Mouse (Mus musculus) forebrain, embryonic 12.5 days (tissue): ENCODE measurements around the gene Myl3. TPM values are rescaled to one million over a fixed set of nuclear protein-coding genes. Genes with fewer than 3 reads are reported as not detected.
A peak's percentile ranks its signal among the peaks of the same experiment; 100 is the strongest.

Experiments used
- ATAC-seq: fragments of 200-750 bp; cut with Nextera tagmentation; 2 replicates; pipeline ENCODE4 v1.8.0; 2017; ENCODE audit warnings: moderate TSS enrichment; ENCODE audit not compliant: low FRiP score
- H3K27ac ChIP-seq: fragments of 300-500 bp; sonication (generic); 2 replicates; pipeline ENCODE4 v1.5.1; 2016; ENCODE audit warnings: mild to moderate bottlenecking
- H3K27me3 ChIP-seq: fragments of 300-500 bp; sonication (generic); 2 replicates; pipeline ENCODE4 v1.6.1; 2016; ENCODE audit warnings: mild to moderate bottlenecking
- H3K36me3 ChIP-seq: fragments of 300-500 bp; sonication (generic); replicated peaks from 2 replicates; pipeline ENCODE4 v1.6.1; 2016; ENCODE audit warnings: mild to moderate bottlenecking
- H3K4me1 ChIP-seq: fragments of 300-500 bp; sonication (generic); 2 replicates; pipeline ENCODE4 v1.6.1; 2016
- H3K4me2 ChIP-seq: fragments of 300-500 bp; sonication (generic); 2 replicates; pipeline ENCODE4 v1.6.1; 2016; ENCODE audit warnings: mild to moderate bottlenecking, moderate library complexity
- H3K4me3 ChIP-seq: fragments of 300-500 bp; sonication (generic); replicated peaks from 2 replicates; pipeline ENCODE4 v1.5.1; 2016; ENCODE audit warnings: mild to moderate bottlenecking
- H3K9ac ChIP-seq: fragments of 300-500 bp; sonication (generic); 2 replicates; pipeline ENCODE4 v1.6.1; 2016; ENCODE audit warnings: mild to moderate bottlenecking
- H3K9me3 ChIP-seq: fragments of 300-500 bp; sonication (generic); 2 replicates; pipeline ENCODE4 v1.6.1; 2016
- WGBS: fragments of 180-500 bp; shearing (Covaris S2); methylation state at CpG from one replicate; pipeline ENCODE4 v1.1.7; 2016; 5-methylcytosine and 5-hydroxymethylcytosine counted together
- polyA plus RNA-seq: library from polyadenylated mRNA; unstranded; fragments of >200 nt; fragmentation: Nextera tagmentation; extraction: Ambion mirVana; gene quantifications from 2 replicates; pipeline ENCODE4 v1.2.1, GENCODE M21; 2016

Gene Myl3
- polyA plus RNA-seq, 1 experiment from 2014 or later, result 1.3 TPM

- peaks cover 78% of the 10 kb centered on the region for H3K27me3 ChIP-seq
- no peak for ATAC-seq
These were observed 8.6 kb upstream of the Myl3 start for GRCm38 (mm10) chr9:110733102-110733501.

GRCm38 (mm10) chr9:110734154-110734553 lies 7.5 kb upstream of the Myl3 start:
- Histone ChIP-seq H3K27me3 (peaks cover 68% of the 10 kb centered on the region), H3K9me3 (no peaks in the 10 kb centered on the region), H3K9ac (no peak overlapping the region), H3K4me2 (no peak overlapping the region), H3K4me1 (peaks cover 16% of the 10 kb centered on the region), H3K4me3 (no peak overlapping the region), H3K36me3 (no peaks in the 10 kb centered on the region), H3K27ac (no peak overlapping the region)
- no peak for ATAC-seq
- WGBS, result 86% methylated on average over 7 of the region's 7 CpGs

More at GRCm38 (mm10) chr9:110733102-110733501, 8.6 kb upstream of the Myl3 start:
- peak overlapping the region; percentile 40; the same call in 1 of the 2 replicates for H3K9ac ChIP-seq
- no peaks in the 10 kb centered on the region for H3K9me3 ChIP-seq
- no peaks in the 10 kb centered on the region for H3K36me3 ChIP-seq
- no peak overlapping the region for H3K27ac ChIP-seq
- H3K4me1 ChIP-seq, result peaks cover 16% of the 10 kb centered on the region
- peak overlapping the region; percentile 69 for H3K4me2 ChIP-seq
- 13% methylated on average over 8 of the region's 8 CpGs for WGBS
- H3K4me3 ChIP-seq, result peak overlapping the region; percentile 44

GRCm38 (mm10) chr9:110736362-110736761 lies 5.3 kb upstream of the Myl3 start:
- H3K27me3 ChIP-seq, result peaks cover 71% of the 10 kb centered on the region
- WGBS, result 43% methylated on average over 9 of the region's 9 CpGs

DNA sequence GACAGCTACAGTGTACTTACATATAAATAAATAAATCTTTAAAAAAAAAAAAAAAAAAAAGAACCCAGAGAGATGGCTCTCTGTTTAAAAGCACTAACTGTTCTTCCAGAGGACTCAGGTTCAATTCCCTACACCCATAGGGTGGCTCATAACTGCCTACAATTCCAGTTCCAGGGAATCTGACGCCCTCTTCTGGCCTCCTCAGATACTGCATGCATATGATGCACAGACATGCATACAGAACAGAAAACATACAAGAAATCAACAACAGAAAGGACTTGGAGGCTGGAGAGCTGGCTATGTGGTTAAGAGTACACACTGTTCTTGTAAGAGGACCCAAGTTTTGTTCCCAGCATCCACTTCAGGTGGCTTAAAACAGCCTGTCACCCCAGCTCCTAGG lies 3.6 kb upstream of the Myl3 start:
- no peaks in the 10 kb centered on the region for H3K9me3 ChIP-seq
- 28% methylated on average over 1 of the region's 1 CpGs for whole genome bisulfite sequencing
- no peaks in the 10 kb centered on the region for H3K36me3 ChIP-seq
- H3K27ac ChIP-seq, result no peak overlapping the region
- no peak for ATAC-seq
- H3K4me3 ChIP-seq, result no peak overlapping the region
- H3K9ac ChIP-seq, result no peak overlapping the region
- H3K27me3 ChIP-seq, result peaks cover 72% of the 10 kb centered on the region
- no peak overlapping the region for H3K4me2 ChIP-seq
- H3K4me1 ChIP-seq, result peaks cover 13% of the 10 kb centered on the region

More at GRCm38 (mm10) chr9:110736362-110736761, 5.3 kb upstream of the Myl3 start:
- ATAC-seq, result no peak
- no peak overlapping the region for H3K9ac ChIP-seq
- H3K27ac ChIP-seq, result no peak overlapping the region
- H3K4me2 ChIP-seq, result no peak overlapping the region
- H3K9me3 ChIP-seq, result no peaks in the 10 kb centered on the region
- no peaks in the 10 kb centered on the region for H3K36me3 ChIP-seq
- H3K4me1 ChIP-seq, result peaks cover 17% of the 10 kb centered on the region
- no peak overlapping the region for H3K4me3 ChIP-seq

DNA sequence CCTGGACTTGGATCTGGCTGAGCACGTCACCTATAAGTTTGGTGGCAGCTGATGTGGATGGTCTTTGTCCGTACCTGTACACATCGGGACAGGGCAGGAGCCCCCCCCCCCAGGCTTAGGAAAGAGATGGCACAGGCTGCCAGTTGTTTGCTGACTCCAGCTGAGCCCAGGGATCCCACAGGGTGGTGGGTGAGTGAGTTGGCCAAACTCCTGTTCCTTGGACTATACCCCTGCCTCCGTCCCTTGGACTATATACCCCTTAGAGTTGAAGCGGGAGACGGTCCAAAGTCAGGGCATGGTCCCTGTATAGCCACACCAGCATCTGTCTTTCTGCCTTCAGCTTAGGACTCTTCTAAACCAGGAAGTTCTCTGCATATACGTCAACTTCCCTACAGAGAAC lies 1.7 kb upstream of the Myl3 start:
- no peak overlapping the region for H3K4me2 ChIP-seq
- H3K4me1 ChIP-seq, result peaks cover 18% of the 10 kb centered on the region
- WGBS, result 92% methylated on average over 7 of the region's 7 CpGs
- H3K27ac ChIP-seq, result no peak overlapping the region
- ATAC-seq, result no peak
- no peak overlapping the region for H3K4me3 ChIP-seq
- peaks cover 72% of the 10 kb centered on the region for H3K27me3 ChIP-seq
- no peaks in the 10 kb centered on the region for H3K9me3 ChIP-seq
- H3K9ac ChIP-seq, result no peak overlapping the region
- H3K36me3 ChIP-seq, result no peaks in the 10 kb centered on the region

DNA sequence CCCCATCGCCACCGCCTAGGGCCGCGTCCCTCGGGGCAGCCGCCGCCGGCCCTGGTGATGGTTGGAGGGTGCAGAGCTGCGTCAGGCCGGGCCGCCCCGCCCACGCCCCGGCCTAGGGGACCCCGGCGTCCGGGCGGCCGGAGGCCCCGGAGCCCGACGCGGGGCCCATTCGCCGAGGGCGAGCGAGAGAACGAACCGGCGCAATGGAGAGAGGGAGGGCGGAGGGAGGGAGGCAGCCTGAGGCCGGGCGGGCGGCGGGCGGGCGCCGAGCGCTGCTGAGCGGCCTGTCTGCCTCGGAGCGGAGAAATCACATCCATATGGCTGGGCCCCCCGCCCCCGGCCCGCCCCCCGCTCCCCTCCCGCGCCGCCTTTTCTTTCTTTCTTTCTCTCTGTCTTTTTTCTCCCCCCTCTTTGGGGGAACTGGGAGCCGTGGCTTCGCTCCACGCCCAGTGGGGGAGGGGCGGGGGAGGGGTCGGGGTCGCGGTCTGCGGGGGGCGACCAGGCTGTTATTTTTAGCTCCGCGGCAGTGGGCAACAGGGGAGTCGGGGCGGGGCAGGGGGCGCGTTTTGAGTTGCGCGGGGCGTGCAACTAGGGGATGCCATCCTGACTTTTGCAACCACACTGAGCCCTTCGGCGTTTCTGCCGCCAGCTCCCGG lies 762 bp downstream of the Myl3 start:
- H3K27ac ChIP-seq, result peak overlapping the region; percentile 50; the same call in 1 of the 2 replicates

DNA sequence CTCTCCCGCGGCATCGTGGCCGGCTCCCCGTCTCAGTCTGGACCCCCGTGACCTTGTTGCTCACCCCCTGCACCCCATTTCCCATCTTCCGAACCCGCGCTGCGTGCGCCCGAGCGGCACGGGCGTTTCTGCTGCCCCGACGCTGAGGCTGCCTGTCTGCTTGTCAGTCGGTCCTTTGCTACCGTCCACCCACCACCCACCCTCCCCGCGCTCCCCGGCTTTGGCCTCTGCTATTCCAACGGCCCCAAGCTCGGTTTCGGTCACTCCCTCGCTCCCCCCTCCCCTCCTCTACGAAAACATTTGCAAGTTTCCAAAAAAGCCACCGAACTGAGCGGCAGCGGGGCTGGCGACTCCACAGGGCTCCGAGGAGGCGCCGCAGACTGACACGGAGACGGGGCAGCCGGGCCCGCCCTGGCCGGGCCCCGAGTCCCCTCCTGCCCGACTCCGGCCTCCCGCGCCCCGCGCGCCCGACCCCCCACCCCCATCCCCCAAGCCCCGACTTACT lies 1.3 kb downstream of the Myl3 start:
- Histone ChIP-seq H3K36me3 (no peaks in the 10 kb centered on the region), H3K27me3 (peaks cover 81% of the 10 kb centered on the region)

More for the DNA sequence above, 762 bp downstream of the Myl3 start:
- Histone ChIP-seq H3K4me3 (peak overlapping the region; percentile 59), H3K9ac (peak overlapping the region; percentile 66), H3K36me3 (no peaks in the 10 kb centered on the region), H3K9me3 (no peaks in the 10 kb centered on the region), H3K27me3 (peaks cover 78% of the 10 kb centered on the region), H3K4me1 (peaks cover 18% of the 10 kb centered on the region), H3K4me2 (peak overlapping the region; percentile 89)
- peak; percentile 74 for ATAC-seq
- WGBS, result under 1% methylated on average over 47 of the region's 71 CpGs

GRCm38 (mm10) chr9:110743456-110744323 lies 2.0 kb downstream of the Myl3 start:
- H3K4me2 ChIP-seq, result peak overlapping the region; percentile 89
- no peaks in the 10 kb centered on the region for H3K9me3 ChIP-seq
- WGBS, result 2% methylated on average over 57 of the region's 63 CpGs
- peaks cover 18% of the 10 kb centered on the region for H3K4me1 ChIP-seq
- no peaks in the 10 kb centered on the region for H3K36me3 ChIP-seq
- H3K9ac ChIP-seq, result peak overlapping the region; percentile 66
- H3K27me3 ChIP-seq, result peaks cover 84% of the 10 kb centered on the region
- 0 out of 2 replicates have a peak overlapping the region, but pooled peaks have one; percentile 50 for H3K27ac ChIP-seq
- peak; percentile 61 for ATAC-seq
- peak overlapping the region; percentile 59 for H3K4me3 ChIP-seq

More for the DNA sequence above, 1.3 kb downstream of the Myl3 start:
- Histone ChIP-seq H3K4me2 (peak overlapping the region; percentile 89), H3K9ac (peak overlapping the region; percentile 66), H3K4me1 (peaks cover 18% of the 10 kb centered on the region), H3K27ac (0 out of 2 replicates have a peak overlapping the region, but pooled peaks have one; percentile 50), H3K4me3 (peak overlapping the region; percentile 59), H3K9me3 (no peaks in the 10 kb centered on the region)
- peak; percentile 17; the same call in 1 of the 2 replicates for ATAC-seq
- under 1% methylated on average over 47 of the region's 49 CpGs for WGBS

- no peak overlapping the region for H3K4me2 ChIP-seq
- H3K36me3 ChIP-seq, result no peaks in the 10 kb centered on the region
- H3K4me3 ChIP-seq, result no peak overlapping the region
- H3K9ac ChIP-seq, result no peak overlapping the region
- ATAC-seq, result no peak
- no peak overlapping the region for H3K27ac ChIP-seq
- H3K4me1 ChIP-seq, result peaks cover 20% of the 10 kb centered on the region
- H3K27me3 ChIP-seq, result peaks cover 73% of the 10 kb centered on the region
- WGBS, result 7% methylated on average over 5 of the region's 5 CpGs
- no peaks in the 10 kb centered on the region for H3K9me3 ChIP-seq
These were observed 4.1 kb downstream of the Myl3 start for GRCm38 (mm10) chr9:110745752-110746151.

DNA sequence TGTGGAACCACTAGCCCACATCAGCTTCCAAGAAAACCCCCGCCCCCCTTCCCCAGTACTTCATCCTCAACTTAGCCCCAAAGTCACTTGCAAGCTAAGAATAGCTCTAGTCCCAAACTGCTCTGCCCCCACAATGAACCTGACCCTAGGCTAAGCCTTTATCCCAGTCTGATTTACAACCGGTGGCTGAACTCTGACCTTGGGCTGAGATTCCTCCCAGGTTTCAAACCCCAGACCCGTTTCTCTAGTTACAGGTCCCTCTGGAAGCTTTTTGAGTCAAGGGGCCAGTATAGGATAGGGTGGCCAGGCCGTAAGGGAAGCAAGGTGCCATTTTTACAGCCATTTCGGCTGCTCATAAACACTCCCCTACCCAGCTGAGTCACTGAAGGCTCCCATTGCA lies 4.6 kb downstream of the Myl3 start:
- no peak for ATAC-seq
- no peak overlapping the region for H3K9ac ChIP-seq
- H3K9me3 ChIP-seq, result no peaks in the 10 kb centered on the region
- H3K27ac ChIP-seq, result no peak overlapping the region
- no peak overlapping the region for H3K4me2 ChIP-seq
- no peak overlapping the region for H3K4me3 ChIP-seq
- peaks cover 22% of the 10 kb centered on the region for H3K4me1 ChIP-seq
- H3K36me3 ChIP-seq, result no peaks in the 10 kb centered on the region
- WGBS, result 37% methylated on average over 5 of the region's 5 CpGs
- peaks cover 68% of the 10 kb centered on the region for H3K27me3 ChIP-seq

GRCm38 (mm10) chr9:110746961-110747360 lies 5.3 kb downstream of the Myl3 start, which contains the start of gene Pth1r:
Gene Pth1r, minus strand, starts transcription at chr9:110747145.
- ATAC-seq, result no peak
- peaks cover 64% of the 10 kb centered on the region for H3K27me3 ChIP-seq
- H3K4me3 ChIP-seq, result no peak within 1 kb of the TSS
- no peak within 1 kb of the TSS for H3K27ac ChIP-seq
- H3K9ac ChIP-seq, result no peak within 1 kb of the TSS
- no peaks in the 10 kb centered on the region for H3K36me3 ChIP-seq
- no peak within 1 kb of the TSS for H3K4me2 ChIP-seq
- H3K9me3 ChIP-seq, result no peaks in the 10 kb centered on the region
- WGBS, result 56% methylated on average over 7 of the region's 7 CpGs
- H3K4me1 ChIP-seq, result peaks cover 20% of the 10 kb centered on the region

GRCm38 (mm10) chr9:110748451-110748850 lies 6.8 kb downstream of the Myl3 start:
- no peak for ATAC-seq
- peaks cover 10% of the 10 kb centered on the region for H3K4me1 ChIP-seq

More at GRCm38 (mm10) chr9:110748451-110748850, 6.8 kb downstream of the Myl3 start:
- Histone ChIP-seq H3K9ac (no peak overlapping the region), H3K27ac (no peak overlapping the region), H3K4me2 (no peak overlapping the region), H3K27me3 (peaks cover 58% of the 10 kb centered on the region), H3K4me3 (no peak overlapping the region), H3K9me3 (no peaks in the 10 kb centered on the region), H3K36me3 (no peaks in the 10 kb centered on the region)
- WGBS, result 84% methylated on average over 2 of the region's 2 CpGs
